Mouse (Mus musculus) spleen, postnatal 10 days (tissue): ENCODE measurements around the gene Shoc2.

Source experiments
- DNase-seq, 2 experiments: peaks; one replicate each; pipeline ENCODE4 v3.0.0; 2021 to 2022; ENCODE audit warnings: low spot score in 2 of 2

The Shoc2 gene

DNA sequence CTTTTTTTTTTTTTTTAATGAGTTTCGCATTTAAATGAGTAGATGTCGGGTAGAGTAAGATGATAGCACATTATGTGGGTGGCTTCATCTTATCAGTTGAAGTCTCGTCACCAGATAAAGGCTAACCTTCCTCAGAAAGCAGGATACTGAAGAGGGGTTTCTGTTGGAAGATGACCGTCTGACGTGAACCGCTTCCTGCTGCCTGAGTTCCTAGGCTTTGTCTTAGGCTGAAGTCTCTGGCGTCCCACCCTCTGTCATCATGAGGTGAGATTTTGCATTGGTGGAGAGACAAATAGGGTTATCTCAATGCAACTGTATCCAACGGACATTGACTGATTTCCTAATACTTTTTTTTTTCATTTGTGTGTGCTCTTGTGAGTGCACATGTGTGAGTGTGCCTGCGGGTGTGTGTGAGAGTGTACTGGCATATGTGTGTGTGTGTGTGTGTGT is 137.6 kb downstream of the Shoc2 start:
- DNase-seq, result no peak
